Mouse (Mus musculus): ENCODE data around the gene Padi2. TPM values are rescaled to one million over a fixed set of nuclear protein-coding genes. Genes with fewer than 3 reads are reported as not detected.

Gene Padi2
- polyA plus RNA-seq, 1 experiment from 2014 or later: 2.4 TPM

- Histone ChIP-seq H3K27ac (ENCODE audit: low read depth, low read length) (peak within 1 kb of the TSS; percentile 32; the same call in 1 of the 2 replicates), H3K4me1 (replicated peaks; ENCODE audit: control insufficient read depth, insufficient read depth, low read length) (peaks cover 31% of the 10 kb centered on the region), H3K4me2 (peak within 1 kb of the TSS; percentile 97), H3K36me3 (ENCODE audit: control insufficient read depth, insufficient read depth, low read length) (no peaks in the 10 kb centered on the region), H3K9ac (ENCODE audit: low read depth, low read length) (peak within 1 kb of the TSS; percentile 78), H3K27me3 (replicated peaks; ENCODE audit: control insufficient read depth, insufficient read depth, low read length) (no peaks in the 10 kb centered on the region), H3K4me3 (ENCODE audit: low read depth, low read length) (peak within 1 kb of the TSS; percentile 87), H3K9me3 (ENCODE audit: control insufficient read depth, low read length) (no peaks in the 10 kb centered on the region)
- DNase-seq (ENCODE audit: low spot score) (peak; percentile 90), ATAC-seq (replicated peaks; ENCODE audit: low FRiP score) (peak; percentile 88)
- WGBS: under 1% methylated on average over 58 of the region's 58 CpGs
Measured at GRCm38 (mm10) chr4:140986711-140987395, 80.7 kb downstream of the Padi2 start, which contains the start of gene Atp13a2. Gene Atp13a2, plus strand, starts transcription at chr4:140986873.

GRCm38 (mm10) chr4:140987476-140987875 is 81.3 kb downstream of the Padi2 start:
- peak overlapping the region; percentile 32; the same call in 1 of the 2 replicates for H3K27ac ChIP-seq (ENCODE audit: low read depth, low read length)
- peak overlapping the region; percentile 78 for H3K9ac ChIP-seq (ENCODE audit: low read depth, low read length)
- H3K36me3 ChIP-seq (ENCODE audit: control insufficient read depth, insufficient read depth, low read length): no peaks in the 10 kb centered on the region
- WGBS: 12% methylated on average over 7 of the region's 7 CpGs
- H3K4me1 ChIP-seq (replicated peaks; ENCODE audit: control insufficient read depth, insufficient read depth, low read length): peaks cover 31% of the 10 kb centered on the region
- ATAC-seq (replicated peaks; ENCODE audit: low FRiP score) (peak; percentile 19; the same call in 1 of the 2 replicates), DNase-seq (ENCODE audit: low spot score) (no peak)
- peak overlapping the region; percentile 87 for H3K4me3 ChIP-seq (ENCODE audit: low read depth, low read length)
- no peaks in the 10 kb centered on the region for H3K27me3 ChIP-seq (replicated peaks; ENCODE audit: control insufficient read depth, insufficient read depth, low read length)
- no peaks in the 10 kb centered on the region for H3K9me3 ChIP-seq (ENCODE audit: control insufficient read depth, low read length)
- peak overlapping the region; percentile 97 for H3K4me2 ChIP-seq

- WGBS: 41% methylated on average over 7 of the region's 7 CpGs
- H3K9me3 ChIP-seq (ENCODE audit: control insufficient read depth, low read length): no peaks in the 10 kb centered on the region
- no peaks in the 10 kb centered on the region for H3K36me3 ChIP-seq (ENCODE audit: control insufficient read depth, insufficient read depth, low read length)
- no peak for DNase-seq (ENCODE audit: low spot score)
- no peak for ATAC-seq (replicated peaks; ENCODE audit: low FRiP score)
- H3K4me1 ChIP-seq (replicated peaks; ENCODE audit: control insufficient read depth, insufficient read depth, low read length): peaks cover 24% of the 10 kb centered on the region
- H3K27me3 ChIP-seq (replicated peaks; ENCODE audit: control insufficient read depth, insufficient read depth, low read length): no peaks in the 10 kb centered on the region
- H3K4me2 ChIP-seq: peak overlapping the region; percentile 97
- 0 out of 2 replicates have a peak overlapping the region, but pooled peaks have one; percentile 2 for H3K4me3 ChIP-seq (ENCODE audit: low read depth, low read length)
- H3K27ac ChIP-seq (ENCODE audit: low read depth, low read length): no peak overlapping the region
- H3K9ac ChIP-seq (ENCODE audit: low read depth, low read length): no peak overlapping the region; the same call in 1 of the 2 replicates
Measured at GRCm38 (mm10) chr4:140988706-140989290, 82.7 kb downstream of the Padi2 start.

- Histone ChIP-seq H3K9me3 (ENCODE audit: control insufficient read depth, low read length) (no peaks in the 10 kb centered on the region), H3K27me3 (replicated peaks; ENCODE audit: control insufficient read depth, insufficient read depth, low read length) (no peaks in the 10 kb centered on the region), H3K9ac (ENCODE audit: low read depth, low read length) (no peak overlapping the region), H3K27ac (ENCODE audit: low read depth, low read length) (no peak overlapping the region), H3K4me3 (ENCODE audit: low read depth, low read length) (0 out of 2 replicates have a peak overlapping the region, but pooled peaks have one; percentile 2), H3K36me3 (ENCODE audit: control insufficient read depth, insufficient read depth, low read length) (no peaks in the 10 kb centered on the region), H3K4me1 (replicated peaks; ENCODE audit: control insufficient read depth, insufficient read depth, low read length) (peaks cover 24% of the 10 kb centered on the region), H3K4me2 (peak overlapping the region; percentile 97)
- ATAC-seq (replicated peaks; ENCODE audit: low FRiP score): no peak
- no peak for DNase-seq (ENCODE audit: low spot score)
- WGBS: 81% methylated on average over 14 of the region's 14 CpGs
Measured at GRCm38 (mm10) chr4:140989447-140989846, 83.3 kb downstream of the Padi2 start.

GRCm38 (mm10) chr4:140992215-140992614 is 86.1 kb downstream of the Padi2 start:
- H3K27me3 ChIP-seq (replicated peaks; ENCODE audit: control insufficient read depth, insufficient read depth, low read length): no peaks in the 10 kb centered on the region
- H3K36me3 ChIP-seq (ENCODE audit: control insufficient read depth, insufficient read depth, low read length): peaks cover 8% of the 10 kb centered on the region

GRCm38 (mm10) chr4:140993846-140994245 is 87.7 kb downstream of the Padi2 start:
- peaks cover 7% of the 10 kb centered on the region for H3K4me1 ChIP-seq (replicated peaks; ENCODE audit: control insufficient read depth, insufficient read depth, low read length)
- WGBS: 78% methylated on average over 8 of the region's 8 CpGs
- no peaks in the 10 kb centered on the region for H3K9me3 ChIP-seq (ENCODE audit: control insufficient read depth, low read length)
- H3K4me3 ChIP-seq (ENCODE audit: low read depth, low read length): no peak overlapping the region
- no peak overlapping the region for H3K27ac ChIP-seq (ENCODE audit: low read depth, low read length)
- ATAC-seq (replicated peaks; ENCODE audit: low FRiP score) (no peak), DNase-seq (ENCODE audit: low spot score) (no peak)
- no peak overlapping the region for H3K4me2 ChIP-seq
- H3K27me3 ChIP-seq (replicated peaks; ENCODE audit: control insufficient read depth, insufficient read depth, low read length): no peaks in the 10 kb centered on the region
- H3K36me3 ChIP-seq (ENCODE audit: control insufficient read depth, insufficient read depth, low read length): peaks cover 15% of the 10 kb centered on the region
- no peak overlapping the region for H3K9ac ChIP-seq (ENCODE audit: low read depth, low read length)

More at GRCm38 (mm10) chr4:140992215-140992614, 86.1 kb downstream of the Padi2 start:
- no peak overlapping the region for H3K27ac ChIP-seq (ENCODE audit: low read depth, low read length)
- DNase-seq (ENCODE audit: low spot score): no peak
- no peak overlapping the region for H3K9ac ChIP-seq (ENCODE audit: low read depth, low read length)
- peaks cover 21% of the 10 kb centered on the region for H3K4me1 ChIP-seq (replicated peaks; ENCODE audit: control insufficient read depth, insufficient read depth, low read length)
- no peak overlapping the region for H3K4me2 ChIP-seq
- no peaks in the 10 kb centered on the region for H3K9me3 ChIP-seq (ENCODE audit: control insufficient read depth, low read length)
- 85% methylated on average over 20 of the region's 20 CpGs for WGBS
- ATAC-seq (replicated peaks; ENCODE audit: low FRiP score): no peak
- no peak overlapping the region for H3K4me3 ChIP-seq (ENCODE audit: low read depth, low read length)

- ATAC-seq (replicated peaks; ENCODE audit: low FRiP score) (no peak), DNase-seq (ENCODE audit: low spot score) (no peak)
- Histone ChIP-seq H3K4me3 (ENCODE audit: low read depth, low read length) (no peak overlapping the region), H3K4me1 (replicated peaks; ENCODE audit: control insufficient read depth, insufficient read depth, low read length) (no peaks in the 10 kb centered on the region; the same call in 1 of the 2 replicates), H3K4me2 (no peak overlapping the region), H3K9ac (ENCODE audit: low read depth, low read length) (no peak overlapping the region), H3K9me3 (ENCODE audit: control insufficient read depth, low read length) (no peaks in the 10 kb centered on the region), H3K27ac (ENCODE audit: low read depth, low read length) (no peak overlapping the region), H3K36me3 (ENCODE audit: control insufficient read depth, insufficient read depth, low read length) (peaks cover 22% of the 10 kb centered on the region), H3K27me3 (replicated peaks; ENCODE audit: control insufficient read depth, insufficient read depth, low read length) (no peaks in the 10 kb centered on the region)
- WGBS: 86% methylated on average over 8 of the region's 8 CpGs
Measured at GRCm38 (mm10) chr4:140995811-140996210, 89.7 kb downstream of the Padi2 start.

- no peaks in the 10 kb centered on the region for H3K9me3 ChIP-seq (ENCODE audit: control insufficient read depth, low read length)
- no peak overlapping the region for H3K4me2 ChIP-seq
- DNase-seq (ENCODE audit: low spot score) (no peak), ATAC-seq (replicated peaks; ENCODE audit: low FRiP score) (peak; percentile 73)
- no peaks in the 10 kb centered on the region for H3K27me3 ChIP-seq (replicated peaks; ENCODE audit: control insufficient read depth, insufficient read depth, low read length)
- H3K9ac ChIP-seq (ENCODE audit: low read depth, low read length): no peak overlapping the region
- no peak overlapping the region for H3K4me3 ChIP-seq (ENCODE audit: low read depth, low read length)
- H3K27ac ChIP-seq (ENCODE audit: low read depth, low read length): peak overlapping the region; percentile 45; the same call in 1 of the 2 replicates
- WGBS: 71% methylated on average over 9 of the region's 9 CpGs
- H3K4me1 ChIP-seq (replicated peaks; ENCODE audit: control insufficient read depth, insufficient read depth, low read length): no peaks in the 10 kb centered on the region; the same call in 1 of the 2 replicates
- H3K36me3 ChIP-seq (ENCODE audit: control insufficient read depth, insufficient read depth, low read length): peaks cover 23% of the 10 kb centered on the region
Measured at GRCm38 (mm10) chr4:140996812-140997211, 90.7 kb downstream of the Padi2 start.
